Mouse (Mus musculus): ENCODE data around the gene Lrfn1.

The Lrfn1 gene

GRCm38 (mm10) chr7:28440739-28441138 lies 11.0 kb upstream of the Lrfn1 start:
- ChIA-PET POLR2A (interaction anchor here in 3 of 4 experiments (0.6 to 1.5 kb wide), 15 partner anchors 25 to 372 kb away, joined by 3 to 5 read pairs (median 3); partner anchors contain the start of genes Pak4 (in 2 of the 3), Samd4b (in 2 of the 3), Med29 (in 1 of the 3) and Mrps12 (in 1 of the 3)), CTCF (interaction anchor here (0.5 to 1.9 kb wide), 13 partner anchors 10 to 287 kb away, joined by 3 to 5 read pairs (median 3); no protein-coding TSS in a partner anchor)

GRCm38 (mm10) chr7:28441776-28442485 lies 9.8 kb upstream of the Lrfn1 start:
- ChIA-PET CTCF (interaction anchor here in 3 of 4 experiments (0.6 to 1.6 kb wide), 4 partner anchors 40 to 300 kb away, joined by 3 to 5 read pairs (median 3); no protein-coding TSS in a partner anchor), POLR2A (interaction anchor here (0.6 to 1.5 kb wide), 7 partner anchors 13 to 300 kb away, joined by 3 to 5 read pairs (median 3); partner anchors contain the start of genes Pak4 (in 2 of the 4), Samd4b (in 2 of the 4), Med29 (in 1 of the 4) and Mrps12 (in 1 of the 4))

- POLR2A ChIA-PET: interaction anchor here (0.6 to 0.9 kb wide), 6 partner anchors 12 to 156 kb away, joined by 3 to 4 read pairs (median 3); partner anchors contain the start of genes Pak4 (in 2 of the 4) and Samd4b (in 2 of the 4)
- CTCF ChIA-PET: interaction anchor here in 3 of 4 experiments (0.6 to 0.7 kb wide), 3 partner anchors 33 to 300 kb away, joined by 3 read pairs; no protein-coding TSS in a partner anchor
Observed at GRCm38 (mm10) chr7:28442688-28443087, 9.1 kb upstream of the Lrfn1 start.

GRCm38 (mm10) chr7:28444344-28444974 lies 7.3 kb upstream of the Lrfn1 start:
- ChIA-PET POLR2A (interaction anchor here in 3 of 4 experiments (0.6 to 1.5 kb wide), 3 partner anchors 152 to 945 kb away, joined by 3 to 6 read pairs (median 3); no protein-coding TSS in a partner anchor), CTCF (interaction anchor here in 1 of 4 experiments (1.7 kb wide), 1 partner anchor 84 kb away, joined by 5 read pairs; no protein-coding TSS in a partner anchor)

- POLR2A ChIA-PET: interaction anchor here (0.6 to 2.7 kb wide), 21 partner anchors 9 to 504 kb away, joined by 3 to 17 read pairs (median 3); partner anchors contain the start of genes Gmfg (in 3 of the 4), Eid2 (in 1 of the 4), Fbxo17 (in 1 of the 4) and Med29 (in 1 of the 4)
- CTCF ChIA-PET: interaction anchor here (0.6 to 3.1 kb wide), 31 partner anchors 9 to 972 kb away, joined by 3 to 24 read pairs (median 3); partner anchors contain the start of genes Gmfg (in 4 of the 4), Fbxo17 (in 1 of the 4), Med29 (in 1 of the 4) and Paf1 (in 1 of the 4)
Observed at GRCm38 (mm10) chr7:28446446-28446845, 5.3 kb upstream of the Lrfn1 start.

DNA sequence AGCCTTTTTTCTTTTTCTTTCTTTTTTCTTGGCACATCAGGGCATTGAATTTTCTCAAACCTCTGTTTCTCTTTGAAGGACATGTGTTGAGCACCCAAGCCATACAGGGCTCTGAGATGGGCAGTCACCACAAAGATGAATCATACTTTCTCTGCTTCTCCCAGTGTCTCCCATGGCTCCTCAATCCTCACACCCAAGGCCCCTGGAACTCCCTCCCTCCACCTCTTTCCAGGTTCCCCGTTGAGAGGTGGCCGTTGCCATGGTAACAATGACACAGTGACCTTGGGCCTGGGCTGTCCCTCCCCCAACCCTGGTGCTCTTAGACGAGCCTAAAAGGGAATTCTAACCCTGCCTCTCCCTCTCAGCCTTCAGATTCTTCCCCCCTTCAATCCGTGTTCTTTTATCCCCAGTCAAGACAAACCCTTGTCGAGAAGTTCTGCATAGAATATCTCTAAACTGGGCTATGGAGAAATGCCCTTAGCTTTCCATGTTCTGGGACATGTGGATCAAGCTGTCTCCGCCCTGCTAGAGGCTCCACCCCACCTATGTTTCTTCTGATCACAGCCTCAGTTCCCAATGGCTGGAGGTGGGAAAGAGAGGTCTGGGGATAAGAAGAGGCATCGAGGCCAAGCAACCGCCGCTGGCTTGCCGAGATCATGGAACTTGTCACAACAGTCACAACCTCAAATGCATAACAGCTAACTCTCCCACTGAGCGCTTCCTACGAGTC lies 4.5 kb upstream of the Lrfn1 start:
- POLR2A ChIA-PET: interaction anchor here (0.5 to 2.7 kb wide), 24 partner anchors 10 to 363 kb away, joined by 3 to 17 read pairs (median 3); partner anchors contain the start of genes Gmfg (in 3 of the 4), Eid2 (in 1 of the 4), Med29 (in 1 of the 4) and Paf1 (in 1 of the 4)
- CTCF ChIA-PET: interaction anchor here (0.6 to 3.1 kb wide), 29 partner anchors 10 to 973 kb away, joined by 3 to 24 read pairs (median 3); partner anchors contain the start of genes Gmfg (in 4 of the 4), Med29 (in 1 of the 4) and Paf1 (in 1 of the 4)

GRCm38 (mm10) chr7:28447865-28448820 lies 3.6 kb upstream of the Lrfn1 start:
- CTCF ChIA-PET: interaction anchor here in 3 of 4 experiments (1.1 to 3.1 kb wide), 8 partner anchors 12 to 153 kb away, joined by 3 to 24 read pairs (median 6); partner anchors contain the start of gene Gmfg (in 1 of the 3)
- POLR2A ChIA-PET: interaction anchor here (0.5 to 2.7 kb wide), 19 partner anchors 10 to 362 kb away, joined by 3 to 17 read pairs (median 3); partner anchors contain the start of genes Gmfg (in 2 of the 4), Med29 (in 1 of the 4), Paf1 (in 1 of the 4) and Pak4 (in 1 of the 4)

DNA sequence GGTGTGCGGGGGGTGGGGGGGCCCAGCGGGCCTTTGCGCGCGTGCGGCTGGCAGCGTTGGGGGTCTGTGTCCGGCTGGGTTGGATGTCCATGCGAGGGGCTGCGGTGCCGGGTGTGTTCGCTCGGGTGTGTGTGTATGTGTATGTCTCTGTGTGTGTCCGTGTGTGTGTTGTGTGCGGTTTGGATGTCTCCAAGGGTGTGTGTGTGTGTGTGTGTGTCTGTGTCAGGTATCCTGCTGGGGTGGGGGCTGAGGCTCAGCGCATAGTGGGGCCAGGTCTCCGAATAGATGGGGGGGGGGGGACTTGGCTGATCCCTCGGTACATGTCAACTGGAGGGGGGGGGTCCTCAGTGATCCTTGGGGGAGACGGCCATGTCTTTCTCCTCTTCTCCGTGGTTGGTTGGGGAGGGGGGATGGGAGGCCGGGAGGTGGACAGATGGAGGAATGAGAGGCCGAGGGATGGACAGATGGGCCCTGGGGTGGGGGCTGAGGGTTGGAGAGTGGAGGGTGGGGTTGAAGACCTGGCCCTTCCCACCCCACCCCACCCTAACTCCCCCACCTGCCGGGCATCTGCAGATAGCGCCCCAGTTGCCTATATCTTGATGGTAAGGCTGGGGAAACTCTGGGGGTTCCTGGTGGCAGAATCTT lies 703 bp downstream of the Lrfn1 start:
- POLR2A ChIA-PET: no interaction called here

DNA sequence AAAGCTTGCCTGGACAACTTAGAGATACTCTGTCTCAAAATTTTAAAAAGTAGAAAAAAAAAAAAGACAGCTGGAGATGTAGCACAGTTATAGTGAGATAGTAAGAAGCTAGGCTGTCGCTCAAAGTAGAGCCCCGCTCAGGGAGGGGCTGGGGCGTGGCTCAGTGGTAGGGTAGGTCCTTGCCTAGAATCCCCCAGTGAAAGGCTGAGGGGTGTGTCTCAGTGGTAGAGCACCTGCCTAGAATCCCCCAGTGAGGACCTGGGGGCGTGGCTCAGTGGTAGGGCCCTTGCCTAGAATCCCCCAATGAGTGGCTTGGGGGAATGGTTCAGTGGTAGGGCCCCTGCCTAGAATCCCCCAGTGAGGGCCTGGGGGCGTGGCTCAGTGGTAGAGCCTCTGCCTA lies 8.6 kb downstream of the Lrfn1 start:
- ChIA-PET POLR2A (interaction anchor here in 3 of 4 experiments (0.6 to 1.5 kb wide), 6 partner anchors 21 to 184 kb away, joined by 3 to 5 read pairs (median 4); no protein-coding TSS in a partner anchor), CTCF (interaction anchor here in 2 of 4 experiments (0.5 to 1.9 kb wide), 3 partner anchors 11 to 160 kb away, joined by 3 to 6 read pairs (median 3); no protein-coding TSS in a partner anchor)

More for the DNA sequence above, 703 bp downstream of the Lrfn1 start:
- CTCF ChIA-PET: interaction anchor here in 1 of 4 experiments (0.7 kb wide), 1 partner anchor 19 kb away, joined by 3 read pairs; no protein-coding TSS in a partner anchor

DNA sequence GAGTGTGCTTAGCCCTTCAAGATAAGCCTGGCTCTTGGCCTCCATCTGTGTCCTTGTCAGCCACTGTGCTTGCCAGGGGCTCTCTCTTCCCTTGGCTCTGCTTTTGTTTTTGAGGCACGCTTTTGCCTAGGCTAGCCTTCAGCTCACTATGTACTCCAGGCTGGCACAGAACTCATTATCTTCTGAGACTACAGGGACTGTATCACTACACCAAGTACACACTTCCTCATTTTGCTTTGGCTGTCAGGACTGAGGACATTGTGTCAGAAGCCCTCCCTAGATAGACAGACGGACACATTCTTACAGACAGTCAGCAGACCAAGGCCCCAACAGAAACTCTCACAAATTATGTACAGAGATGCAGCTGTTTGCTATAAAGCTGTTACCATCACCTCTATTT lies 11.0 kb downstream of the Lrfn1 start:
- ChIA-PET CTCF (no interaction called here), POLR2A (interaction anchor here in 2 of 4 experiments (1.2 to 1.9 kb wide), 4 partner anchors 8 to 70 kb away, joined by 3 to 5 read pairs (median 3); partner anchors contain the start of genes Med29 (in 1 of the 2) and Paf1 (in 1 of the 2))

GRCm38 (mm10) chr7:28464416-28465212 lies 12.8 kb downstream of the Lrfn1 start:
- ChIA-PET POLR2A (interaction anchor here (0.6 to 2.3 kb wide), 30 partner anchors 10 to 1139 kb away, joined by 3 to 8 read pairs (median 3); partner anchors contain the start of genes Gmfg (in 2 of the 4), Eif3k (in 1 of the 4), Med29 (in 1 of the 4) and Mrps12 (in 1 of the 4)), CTCF (interaction anchor here in 3 of 4 experiments (0.5 to 1.8 kb wide), 8 partner anchors 18 to 562 kb away, joined by 3 to 8 read pairs (median 4); partner anchors contain the start of gene Gmfg (in 1 of the 3))

- ChIA-PET POLR2A (interaction anchor here in 2 of 4 experiments (0.8 to 2.3 kb wide), 8 partner anchors 13 to 130 kb away, joined by 3 to 6 read pairs (median 4); partner anchors contain the start of gene Gmfg (in 2 of the 2)), CTCF (interaction anchor here in 1 of 4 experiments (0.8 to 1.2 kb wide), 3 partner anchors 20 to 128 kb away, joined by 3 read pairs; partner anchors contain the start of genes Med29, Paf1 and Supt5)
Observed at GRCm38 (mm10) chr7:28466721-28467212, 15.0 kb downstream of the Lrfn1 start.

DNA sequence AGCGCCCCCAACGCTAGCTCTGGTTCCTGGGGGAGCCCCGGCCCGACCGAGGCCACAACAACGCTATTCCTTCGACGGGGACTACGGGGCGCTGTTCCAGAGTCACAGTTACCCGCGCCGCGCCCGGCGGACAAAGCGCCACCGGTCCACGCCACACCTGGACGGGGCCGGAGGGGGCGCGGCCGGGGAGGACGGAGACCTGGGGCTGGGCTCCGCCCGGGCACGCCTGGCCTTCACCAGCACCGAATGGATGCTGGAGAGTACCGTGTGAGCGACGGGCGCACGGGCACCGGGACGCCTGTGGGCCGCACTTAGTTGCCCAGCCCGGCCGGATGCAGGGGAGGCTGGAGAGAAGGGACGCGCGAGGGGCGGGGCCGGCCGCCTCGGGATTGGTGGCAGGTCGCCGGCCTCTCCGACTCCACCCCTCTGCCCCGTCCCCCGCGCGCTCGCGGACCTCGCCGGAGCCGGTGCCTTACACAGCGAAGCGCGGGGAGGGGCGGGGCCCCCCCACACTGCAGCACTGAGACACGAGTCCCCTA lies 15.5 kb downstream of the Lrfn1 start:
- POLR2A ChIA-PET: interaction anchor here in 2 of 4 experiments (0.8 to 2.3 kb wide), 6 partner anchors 16 to 129 kb away, joined by 3 to 6 read pairs (median 4); partner anchors contain the start of gene Gmfg (in 2 of the 2)
- CTCF ChIA-PET: interaction anchor here in 1 of 4 experiments (0.9 kb wide), 1 partner anchor 75 kb away, joined by 3 read pairs; the partner anchor contains the start of genes Med29 and Paf1

DNA sequence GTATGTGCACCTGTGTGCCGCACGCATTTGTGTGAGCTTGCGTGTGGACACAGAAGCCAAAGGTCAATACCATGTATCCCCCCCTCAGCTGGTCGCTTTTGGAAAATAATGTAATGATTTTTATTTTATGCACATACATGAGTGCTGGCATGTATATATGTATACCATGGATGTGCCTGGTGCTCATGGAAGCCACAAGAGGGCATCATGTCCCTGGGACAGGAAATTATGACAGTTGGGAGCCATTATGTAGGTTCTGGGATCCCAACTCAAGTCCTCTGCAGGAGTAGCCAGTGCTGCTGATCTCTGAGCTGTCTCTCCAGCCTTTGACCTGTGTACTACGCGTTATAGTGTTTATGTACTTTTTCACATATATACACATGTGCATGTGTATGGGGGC lies 24.4 kb downstream of the Lrfn1 start:
- ChIA-PET POLR2A (interaction anchor here in 3 of 4 experiments (0.5 to 1.3 kb wide), 3 partner anchors 24 to 266 kb away, joined by 3 read pairs; partner anchors contain the start of genes Mrps12 (in 1 of the 3), Rps16 (in 1 of the 3) and Sars2 (in 1 of the 3)), CTCF (interaction anchor here in 2 of 4 experiments (0.8 to 1.1 kb wide), 3 partner anchors 53 to 94 kb away, joined by 3 to 4 read pairs (median 3); no protein-coding TSS in a partner anchor)

Data from embryonic stem cell, embryonic (primary cell).